Mouse (Mus musculus): ENCODE data around the gene Zmiz1. TPM values are rescaled to one million over a fixed set of nuclear protein-coding genes. Genes with fewer than 3 reads are reported as not detected.
A peak's percentile ranks its signal among the peaks of the same experiment; 100 is the strongest.

Zmiz1 gene
- polyA plus RNA-seq, 1 experiment from 2014 or later, result 57.2 TPM

DNA sequence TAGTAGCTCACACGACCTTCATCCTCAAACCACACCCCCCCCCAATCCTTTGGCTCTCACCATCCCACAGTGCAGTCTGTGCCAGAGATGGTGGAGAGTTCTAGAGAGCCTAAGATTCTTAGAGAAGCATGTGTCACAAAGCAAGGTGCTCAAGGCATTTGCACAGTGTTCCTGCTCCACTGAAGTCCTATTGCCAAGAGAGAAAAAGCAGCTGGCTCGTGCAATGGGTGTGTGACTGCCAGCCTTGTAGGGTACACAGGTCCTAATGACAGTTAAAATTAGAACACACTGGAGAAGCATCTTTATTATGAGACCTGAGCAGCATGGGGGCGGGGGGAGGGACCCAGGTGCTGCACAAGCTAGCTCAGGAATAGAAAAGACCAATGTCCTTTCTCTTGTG lies 18.2 kb upstream of the Zmiz1 start:
- no peaks in the 10 kb centered on the region for H3K36me3 ChIP-seq
- WGBS, result 54% methylated on average over 3 of the region's 3 CpGs
- 0 out of 2 replicates have a peak, but pooled peaks cover 5% of the 10 kb centered on the region for H3K27me3 ChIP-seq
- H3K9ac ChIP-seq, result no peak overlapping the region
- peaks cover 5% of the 10 kb centered on the region; the same call in 1 of the 2 replicates for H3K4me1 ChIP-seq (replicated peaks)
- no peaks in the 10 kb centered on the region for H3K9me3 ChIP-seq
- no peak for ATAC-seq (ENCODE audit: low read depth)
- no peak overlapping the region for H3K4me2 ChIP-seq
- no peak overlapping the region for H3K4me3 ChIP-seq
- H3K27ac ChIP-seq (replicated peaks), result no peak overlapping the region

DNA sequence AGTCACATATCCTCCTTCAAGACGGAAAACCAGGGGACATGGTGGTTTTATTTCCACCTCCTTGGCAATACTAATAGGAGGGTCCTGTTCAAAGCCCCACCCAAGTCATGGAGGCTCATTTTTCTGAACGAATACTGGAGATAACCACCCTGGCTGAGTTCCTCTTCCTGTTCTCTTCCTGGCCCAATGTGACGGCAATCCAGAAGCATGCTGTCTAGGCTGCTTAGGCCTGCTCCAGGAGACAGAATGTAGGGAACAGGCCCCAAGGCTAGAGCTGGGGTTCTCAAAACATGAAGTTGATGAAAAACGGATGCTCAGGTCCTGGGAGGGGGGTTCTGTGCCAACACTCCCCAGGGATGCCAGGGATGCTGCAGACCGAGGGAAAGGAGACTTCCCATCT lies 17.5 kb upstream of the Zmiz1 start:
- Histone ChIP-seq H3K4me1 (replicated peaks) (peaks cover 5% of the 10 kb centered on the region; the same call in 1 of the 2 replicates), H3K9ac (no peak overlapping the region), H3K27ac (replicated peaks) (no peak overlapping the region), H3K4me2 (no peak overlapping the region), H3K4me3 (no peak overlapping the region), H3K9me3 (no peaks in the 10 kb centered on the region), H3K36me3 (no peaks in the 10 kb centered on the region), H3K27me3 (0 out of 2 replicates have a peak, but pooled peaks cover 5% of the 10 kb centered on the region)
- ATAC-seq (ENCODE audit: low read depth), result no peak
- WGBS, result 75% methylated on average over 5 of the region's 5 CpGs

DNA sequence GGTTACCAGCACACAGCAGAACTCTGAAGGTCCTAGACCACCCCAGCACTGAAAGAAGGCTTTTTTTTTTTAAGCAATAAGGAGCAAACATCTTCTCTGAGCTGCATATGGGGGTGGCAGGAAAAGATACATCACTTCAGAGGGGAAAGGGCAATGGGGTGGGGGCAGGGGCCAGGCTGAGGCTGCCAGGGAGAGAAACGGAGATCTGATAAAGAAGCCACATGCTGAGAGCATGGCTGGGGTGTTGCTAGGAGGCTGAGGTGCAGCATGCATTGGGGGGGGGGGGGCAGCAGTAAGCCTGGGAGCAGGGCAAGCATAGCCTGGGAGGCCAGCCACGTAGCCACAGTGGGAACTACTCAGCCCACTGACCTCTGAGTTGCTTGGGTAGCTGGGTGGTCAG lies 16.3 kb upstream of the Zmiz1 start:
- no peak overlapping the region for H3K27ac ChIP-seq (replicated peaks)
- H3K27me3 ChIP-seq, result 0 out of 2 replicates have a peak, but pooled peaks cover 5% of the 10 kb centered on the region
- H3K4me2 ChIP-seq, result no peak overlapping the region
- ATAC-seq (ENCODE audit: low read depth), result no peak
- 13% methylated on average over 2 of the region's 2 CpGs for WGBS
- H3K36me3 ChIP-seq, result no peaks in the 10 kb centered on the region
- no peaks in the 10 kb centered on the region for H3K9me3 ChIP-seq
- no peak overlapping the region for H3K4me3 ChIP-seq
- no peak overlapping the region for H3K9ac ChIP-seq
- peaks cover 5% of the 10 kb centered on the region; the same call in 1 of the 2 replicates for H3K4me1 ChIP-seq (replicated peaks)

DNA sequence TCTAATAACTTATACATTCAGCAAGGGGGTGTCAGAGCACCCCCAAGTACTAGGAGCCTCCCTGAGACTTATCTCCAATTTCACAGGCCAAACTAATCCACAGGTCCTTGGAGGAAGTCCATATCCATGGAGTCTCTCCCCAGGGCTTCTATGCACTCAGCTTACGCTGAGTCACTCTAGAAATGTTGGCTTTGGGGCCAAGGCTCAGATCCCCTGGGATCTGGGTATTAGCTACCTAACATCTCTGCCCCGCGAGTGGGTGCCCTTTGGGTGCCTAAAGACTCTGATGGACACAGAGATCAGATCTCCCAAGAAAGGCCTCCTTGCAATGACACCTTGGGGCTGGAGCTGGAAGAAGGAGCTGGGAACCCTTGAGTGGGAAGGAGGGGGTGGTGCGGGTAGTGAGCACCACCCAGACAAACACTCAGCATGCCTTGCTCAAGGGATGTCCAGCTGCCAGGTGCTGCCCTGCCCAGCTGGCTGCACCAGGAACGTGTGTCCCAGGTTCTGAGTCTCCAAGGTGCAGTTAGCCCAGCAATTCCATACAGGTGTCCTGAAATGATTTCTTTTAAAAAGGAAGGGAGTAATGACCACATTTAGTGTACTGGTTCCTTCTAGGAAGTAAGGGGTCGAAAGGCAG lies 11.7 kb upstream of the Zmiz1 start:
- no peak for ATAC-seq (ENCODE audit: low read depth)
- no peak overlapping the region for H3K27ac ChIP-seq (replicated peaks)
- WGBS, result 86% methylated on average over 6 of the region's 6 CpGs
- H3K36me3 ChIP-seq, result no peaks in the 10 kb centered on the region
- H3K27me3 ChIP-seq, result no peaks in the 10 kb centered on the region
- no peaks in the 10 kb centered on the region for H3K9me3 ChIP-seq
- no peak overlapping the region for H3K4me2 ChIP-seq
- H3K9ac ChIP-seq, result no peak overlapping the region
- no peak overlapping the region for H3K4me3 ChIP-seq
- peaks cover 14% of the 10 kb centered on the region for H3K4me1 ChIP-seq (replicated peaks)

DNA sequence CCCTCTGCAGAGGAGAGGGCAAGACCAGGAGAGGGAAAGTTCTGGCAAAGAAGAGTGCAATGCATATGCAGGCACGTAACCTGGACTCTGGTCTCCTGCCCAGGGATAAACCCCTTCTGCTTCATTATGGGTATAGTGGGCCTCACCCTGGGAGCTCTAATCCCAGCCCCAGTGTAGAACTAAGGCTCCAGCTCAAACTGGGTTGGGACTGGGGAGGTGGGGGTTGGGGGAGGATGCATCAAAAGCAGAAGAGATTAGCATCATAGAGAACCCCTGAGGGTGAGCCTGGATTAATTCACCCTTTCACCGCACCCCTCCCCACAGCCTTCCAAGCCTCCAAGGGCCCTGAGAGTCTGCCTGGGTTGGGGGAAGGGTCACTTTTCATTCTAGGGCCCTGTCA lies 10.5 kb upstream of the Zmiz1 start:
- Histone ChIP-seq H3K4me2 (no peak overlapping the region), H3K4me1 (replicated peaks) (peaks cover 14% of the 10 kb centered on the region), H3K27me3 (no peaks in the 10 kb centered on the region), H3K9me3 (no peaks in the 10 kb centered on the region), H3K36me3 (no peaks in the 10 kb centered on the region), H3K4me3 (no peak overlapping the region), H3K27ac (replicated peaks) (no peak overlapping the region), H3K9ac (no peak overlapping the region)
- no peak for ATAC-seq (ENCODE audit: low read depth)
- 45% methylated on average over 2 of the region's 2 CpGs for WGBS

- H3K27me3 ChIP-seq, result 0 out of 2 replicates have a peak, but pooled peaks cover 3% of the 10 kb centered on the region
- H3K4me2 ChIP-seq, result no peak overlapping the region
- H3K9me3 ChIP-seq, result no peaks in the 10 kb centered on the region
- H3K27ac ChIP-seq (replicated peaks), result no peak overlapping the region
- WGBS, result 65% methylated on average over 7 of the region's 7 CpGs
- no peak for ATAC-seq (ENCODE audit: low read depth)
- H3K4me1 ChIP-seq (replicated peaks), result peaks cover 20% of the 10 kb centered on the region
- no peak overlapping the region for H3K9ac ChIP-seq
- H3K36me3 ChIP-seq, result no peaks in the 10 kb centered on the region
- no peak overlapping the region for H3K4me3 ChIP-seq
Observed at GRCm38 (mm10) chr14:25451099-25451667, 7.8 kb upstream of the Zmiz1 start.

- 0 out of 2 replicates have a peak, but pooled peaks cover 3% of the 10 kb centered on the region for H3K27me3 ChIP-seq
- H3K36me3 ChIP-seq, result no peaks in the 10 kb centered on the region
- H3K9ac ChIP-seq, result no peak overlapping the region
- ATAC-seq (ENCODE audit: low read depth), result no peak
- H3K4me2 ChIP-seq, result no peak overlapping the region
- no peak overlapping the region for H3K4me3 ChIP-seq
- WGBS, result 65% methylated on average over 10 of the region's 10 CpGs
- no peak overlapping the region for H3K27ac ChIP-seq (replicated peaks)
- no peaks in the 10 kb centered on the region for H3K9me3 ChIP-seq
- peaks cover 28% of the 10 kb centered on the region for H3K4me1 ChIP-seq (replicated peaks)
Observed at GRCm38 (mm10) chr14:25451699-25452632, 7.0 kb upstream of the Zmiz1 start.

- ATAC-seq (ENCODE audit: low read depth), result no peak
Observed at GRCm38 (mm10) chr14:25452633-25453025, 6.4 kb upstream of the Zmiz1 start.

GRCm38 (mm10) chr14:25454066-25454760 lies 4.8 kb upstream of the Zmiz1 start:
- H3K27me3 ChIP-seq, result 0 out of 2 replicates have a peak, but pooled peaks cover 3% of the 10 kb centered on the region
- peaks cover 33% of the 10 kb centered on the region for H3K4me1 ChIP-seq (replicated peaks)
- H3K9me3 ChIP-seq, result no peaks in the 10 kb centered on the region
- H3K4me3 ChIP-seq, result no peak overlapping the region
- H3K27ac ChIP-seq (replicated peaks), result no peak overlapping the region
- ATAC-seq (ENCODE audit: low read depth), result no peak
- no peak overlapping the region for H3K4me2 ChIP-seq
- H3K36me3 ChIP-seq, result no peaks in the 10 kb centered on the region
- no peak overlapping the region for H3K9ac ChIP-seq
- 84% methylated on average over 12 of the region's 12 CpGs for WGBS

More at GRCm38 (mm10) chr14:25452633-25453025, 6.4 kb upstream of the Zmiz1 start:
- H3K4me1 ChIP-seq (replicated peaks), result peaks cover 31% of the 10 kb centered on the region
- H3K36me3 ChIP-seq, result no peaks in the 10 kb centered on the region
- no peak overlapping the region for H3K9ac ChIP-seq
- 0 out of 2 replicates have a peak, but pooled peaks cover 3% of the 10 kb centered on the region for H3K27me3 ChIP-seq
- no peak overlapping the region for H3K4me3 ChIP-seq
- H3K9me3 ChIP-seq, result no peaks in the 10 kb centered on the region
- no peak overlapping the region for H3K4me2 ChIP-seq
- WGBS, result 59% methylated on average over 2 of the region's 2 CpGs
- H3K27ac ChIP-seq (replicated peaks), result no peak overlapping the region

DNA sequence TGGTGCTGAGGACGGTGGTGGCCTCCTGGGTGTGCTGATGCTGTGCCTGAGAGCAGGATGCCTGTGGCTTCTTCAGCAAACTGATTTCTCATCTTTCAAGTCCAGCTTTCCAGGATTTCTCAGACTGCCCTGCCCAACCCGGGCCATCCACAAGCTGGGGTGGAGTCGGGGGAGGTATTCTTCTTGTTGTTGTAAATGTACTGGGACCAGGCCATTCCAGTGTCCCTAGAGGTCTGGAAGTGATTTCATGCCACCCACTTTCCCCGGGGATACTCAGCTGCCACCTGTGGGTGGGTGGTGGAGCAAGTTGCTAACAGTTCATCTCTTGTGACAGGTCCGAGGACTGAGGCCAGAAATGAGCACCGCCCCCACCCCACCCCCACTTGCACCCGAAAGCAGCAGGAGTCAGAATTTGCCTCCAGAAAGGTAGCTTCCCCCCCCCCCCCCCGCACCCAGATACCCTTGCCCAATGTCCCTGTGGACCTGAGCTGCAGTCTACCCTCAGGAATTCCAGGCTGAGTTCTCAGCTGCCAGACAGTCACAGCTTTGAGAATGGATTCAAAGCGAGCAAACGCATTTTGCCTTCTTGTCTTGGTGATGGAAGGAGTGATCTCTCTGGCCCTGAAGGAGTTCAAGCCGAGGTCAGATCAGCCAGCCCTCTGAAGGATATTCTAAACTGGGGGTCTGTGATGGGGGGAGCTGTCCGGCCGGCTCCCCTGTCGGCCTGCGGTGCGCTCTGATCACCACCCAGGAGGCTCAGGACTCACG lies 2.1 kb upstream of the Zmiz1 start:
- H3K27ac ChIP-seq (replicated peaks), result peak overlapping the region; percentile 100
- no peaks in the 10 kb centered on the region for H3K9me3 ChIP-seq
- ATAC-seq (ENCODE audit: low read depth), result peak; percentile 6
- peak overlapping the region; percentile 100 for H3K9ac ChIP-seq
- H3K36me3 ChIP-seq, result no peaks in the 10 kb centered on the region
- 0 out of 2 replicates have a peak, but pooled peaks cover 3% of the 10 kb centered on the region for H3K27me3 ChIP-seq
- peak overlapping the region; percentile 100 for H3K4me3 ChIP-seq
- peak overlapping the region; percentile 99 for H3K4me2 ChIP-seq
- peaks cover 42% of the 10 kb centered on the region for H3K4me1 ChIP-seq (replicated peaks)
- 1% methylated on average over 17 of the region's 17 CpGs for WGBS

GRCm38 (mm10) chr14:25457434-25457957 lies 1.5 kb upstream of the Zmiz1 start:
- Histone ChIP-seq H3K36me3 (no peaks in the 10 kb centered on the region), H3K9ac (peak overlapping the region; percentile 100), H3K4me1 (replicated peaks) (peaks cover 48% of the 10 kb centered on the region), H3K27ac (replicated peaks) (peak overlapping the region; percentile 100), H3K4me2 (peak overlapping the region; percentile 99), H3K4me3 (peak overlapping the region; percentile 100), H3K27me3 (0 out of 2 replicates have a peak, but pooled peaks cover 3% of the 10 kb centered on the region), H3K9me3 (no peaks in the 10 kb centered on the region)
- WGBS, result 0% methylated on average over 52 of the region's 52 CpGs
- peak; percentile 87 for ATAC-seq (ENCODE audit: low read depth)

All from neural tube, embryonic 13.5 days (tissue).